Mouse (Mus musculus): Measurements from ENCODE around the gene Hs3st5. TPM values are rescaled to one million over a fixed set of nuclear protein-coding genes. Genes with fewer than 3 reads are reported as not detected.
A peak's percentile ranks its signal among the peaks of the same experiment; 100 is the strongest.

Gene Hs3st5
- polyA plus RNA-seq, 1 experiment from 2014 or later = 0.38 TPM

- Histone ChIP-seq H3K36me3 (no peaks in the 10 kb centered on the region), H3K4me2 (no peak overlapping the region)
- no peak for ATAC-seq (replicated peaks; ENCODE audit: low FRiP score)
Observed at GRCm38 (mm10) chr10:36818867-36819266, 312.3 kb downstream of the Hs3st5 start.

GRCm38 (mm10) chr10:36829079-36829478, 322.5 kb downstream of the Hs3st5 start:
- no peak for ATAC-seq (replicated peaks; ENCODE audit: low FRiP score)
- H3K9me3 ChIP-seq (replicated peaks) = no peaks in the 10 kb centered on the region
- H3K4me3 ChIP-seq (replicated peaks) = no peak overlapping the region
- no peaks in the 10 kb centered on the region for H3K36me3 ChIP-seq
- H3K27ac ChIP-seq = no peak overlapping the region
- no peaks in the 10 kb centered on the region for H3K27me3 ChIP-seq
- no peak overlapping the region for H3K9ac ChIP-seq
- H3K4me1 ChIP-seq = no peaks in the 10 kb centered on the region
- 75% methylated on average over 3 of the region's 3 CpGs for WGBS
- H3K4me2 ChIP-seq = no peak overlapping the region

More at GRCm38 (mm10) chr10:36818867-36819266, 312.3 kb downstream of the Hs3st5 start:
- Histone ChIP-seq H3K9me3 (replicated peaks) (no peaks in the 10 kb centered on the region), H3K9ac (no peak overlapping the region), H3K4me3 (replicated peaks) (no peak overlapping the region), H3K4me1 (no peaks in the 10 kb centered on the region), H3K27ac (no peak overlapping the region), H3K27me3 (no peaks in the 10 kb centered on the region)

GRCm38 (mm10) chr10:36832204-36832603, 325.6 kb downstream of the Hs3st5 start:
- H3K9ac ChIP-seq = no peak overlapping the region
- H3K4me3 ChIP-seq (replicated peaks) = no peak overlapping the region
- no peaks in the 10 kb centered on the region for H3K36me3 ChIP-seq
- no peaks in the 10 kb centered on the region for H3K4me1 ChIP-seq
- no peak overlapping the region for H3K27ac ChIP-seq
- 76% methylated on average over 3 of the region's 3 CpGs for WGBS
- H3K9me3 ChIP-seq (replicated peaks) = no peaks in the 10 kb centered on the region
- H3K27me3 ChIP-seq = no peaks in the 10 kb centered on the region
- H3K4me2 ChIP-seq = no peak overlapping the region
- ATAC-seq (replicated peaks; ENCODE audit: low FRiP score) = no peak

GRCm38 (mm10) chr10:36834224-36834623, 327.6 kb downstream of the Hs3st5 start:
- no peaks in the 10 kb centered on the region for H3K9me3 ChIP-seq (replicated peaks)
- H3K27ac ChIP-seq = no peak overlapping the region
- H3K4me1 ChIP-seq = no peaks in the 10 kb centered on the region
- WGBS = 18% methylated on average over 5 of the region's 5 CpGs
- H3K9ac ChIP-seq = no peak overlapping the region
- H3K4me2 ChIP-seq = no peak overlapping the region
- no peak for ATAC-seq (replicated peaks; ENCODE audit: low FRiP score)
- no peaks in the 10 kb centered on the region for H3K27me3 ChIP-seq
- no peaks in the 10 kb centered on the region for H3K36me3 ChIP-seq
- no peak overlapping the region for H3K4me3 ChIP-seq (replicated peaks)

- peak; percentile 71; the same call in 1 of the 2 replicates for ATAC-seq (replicated peaks; ENCODE audit: low FRiP score)
- no peak overlapping the region for H3K4me2 ChIP-seq
- no peak overlapping the region for H3K9ac ChIP-seq
- no peak overlapping the region for H3K27ac ChIP-seq
- no peaks in the 10 kb centered on the region for H3K27me3 ChIP-seq
- no peaks in the 10 kb centered on the region for H3K36me3 ChIP-seq
- no peak overlapping the region for H3K4me3 ChIP-seq (replicated peaks)
- WGBS = 52% methylated on average over 5 of the region's 5 CpGs
- no peaks in the 10 kb centered on the region for H3K4me1 ChIP-seq
- no peaks in the 10 kb centered on the region for H3K9me3 ChIP-seq (replicated peaks)
Observed at GRCm38 (mm10) chr10:36835836-36836516, 329.4 kb downstream of the Hs3st5 start.

- no peaks in the 10 kb centered on the region for H3K36me3 ChIP-seq
- H3K4me2 ChIP-seq = no peak overlapping the region
- no peak overlapping the region for H3K4me3 ChIP-seq (replicated peaks)
- H3K27me3 ChIP-seq = no peaks in the 10 kb centered on the region
- 79% methylated on average over 3 of the region's 3 CpGs for WGBS
- ATAC-seq (replicated peaks; ENCODE audit: low FRiP score) = no peak
- no peaks in the 10 kb centered on the region for H3K9me3 ChIP-seq (replicated peaks)
- H3K27ac ChIP-seq = no peak overlapping the region
- H3K9ac ChIP-seq = no peak overlapping the region
- no peaks in the 10 kb centered on the region for H3K4me1 ChIP-seq
Observed at GRCm38 (mm10) chr10:36850231-36850630, 343.6 kb downstream of the Hs3st5 start.

GRCm38 (mm10) chr10:36862127-36862895, 355.7 kb downstream of the Hs3st5 start:
- Histone ChIP-seq H3K9me3 (replicated peaks) (no peaks in the 10 kb centered on the region), H3K4me3 (replicated peaks) (no peak overlapping the region), H3K9ac (no peak overlapping the region), H3K4me1 (0 out of 2 replicates have a peak, but pooled peaks cover 3% of the 10 kb centered on the region), H3K27ac (no peak overlapping the region), H3K4me2 (no peak overlapping the region), H3K27me3 (no peaks in the 10 kb centered on the region), H3K36me3 (no peaks in the 10 kb centered on the region)
- 47% methylated on average over 2 of the region's 2 CpGs for WGBS
- ATAC-seq (replicated peaks; ENCODE audit: low FRiP score) = peak; percentile 67; the same call in 1 of the 2 replicates
